ENCODE assay signal across 9 mouse cellular contexts in the genomic region with DNA sequence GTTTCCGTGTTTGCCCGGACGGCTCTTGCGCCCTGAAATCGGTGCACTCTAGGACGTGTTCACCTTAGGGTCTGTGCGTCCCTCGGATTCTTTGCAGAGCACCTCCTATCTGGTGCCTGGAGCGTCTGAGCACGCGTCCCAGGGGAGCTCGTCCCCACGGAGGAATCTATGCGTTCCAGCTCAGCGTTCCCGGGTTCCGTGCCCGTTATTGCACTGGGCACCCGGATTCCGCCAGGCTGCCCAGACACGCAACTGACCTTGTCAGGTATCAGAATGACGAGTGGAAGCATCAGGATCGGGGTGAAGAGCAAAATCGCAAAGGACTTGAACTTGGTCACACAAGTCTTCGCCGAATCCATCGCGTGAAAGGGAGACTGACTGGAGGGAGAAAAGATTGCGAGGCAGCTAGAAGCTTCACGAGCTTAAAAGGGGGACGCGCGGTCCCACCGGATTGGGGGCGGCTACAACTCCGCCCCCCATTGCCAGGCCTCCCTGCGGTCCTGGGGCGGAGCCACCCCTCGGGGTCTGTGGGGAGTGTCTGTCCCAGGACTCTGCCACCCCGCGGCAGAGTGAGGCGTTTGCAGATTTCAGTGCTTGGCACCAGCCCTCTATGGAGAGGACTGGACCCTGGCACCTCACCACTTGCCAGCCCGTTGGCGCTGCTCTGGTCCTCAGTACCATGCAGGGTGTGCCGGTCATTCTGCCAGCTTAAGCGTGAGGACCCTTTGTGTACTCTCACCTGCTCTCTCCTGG. TPM values are rescaled to one million over a fixed set of nuclear protein-coding genes. Genes with fewer than 3 reads are reported as not detected.
DNase-seq lines count a peak whose midpoint lies in the region; ATAC-seq lines count a peak whose summit lies in the region.
"Had no signal": no experiment of that assay in that cellular context is flagged by ENCODE, and none has a peak within 500 bp of the region (broad histone marks: within the 10 kb centered on the region; RNA-seq: fewer than 3 reads in every experiment).

No protein-coding gene starts in this region.

- H3K36me3 ChIP-seq in intestine, embryonic 16.5 days (ENCODE audit: control insufficient read depth, insufficient read depth, low read length), result no peaks in the 10 kb centered on the region

- intact Hi-C loops in left cerebral cortex, postnatal 36 days (cut with DNase I), result loop anchor here (5.0 kb wide), 2 partner anchors 39 to 56 kb away; no protein-coding TSS in a partner anchor

- no peaks in the 10 kb centered on the region for H3K9me3 ChIP-seq in intestine, embryonic 16.5 days (ENCODE audit: control insufficient read depth, low read length)

- peak; percentile 52 for DNase-seq in adrenal gland, postnatal 25 days
- peak; percentile 76 for DNase-seq in embryo, embryonic 10 days (ENCODE audit: low spot score)
- DNase-seq in gastrocnemius, postnatal 25 days, result peak; percentile 31
- DNase-seq in left cerebral cortex, postnatal 36 days (ENCODE audit: low spot score in 2 of 2), result peak; percentile 51 to 63
- DNase-seq in mesoderm, embryonic 11.5 days (ENCODE audit: low read depth, low spot score), result peak; percentile 77
- DNase-seq in right cerebral cortex, postnatal 36 days (ENCODE audit: low spot score in 2 of 2), result peak; percentile 37 to 53
- no peak for DNase-seq in urinary bladder, postnatal 4 days (ENCODE audit: low spot score in 2 of 2)

- peak overlapping the region; percentile 44 for H3K9ac ChIP-seq in intestine, embryonic 16.5 days (ENCODE audit: low read depth, low read length)

- H3K27ac ChIP-seq in intestine, embryonic 16.5 days (ENCODE audit: low read length), result no peak overlapping the region
- H3K27ac ChIP-seq: macrophage had no signal

- H3K27me3 ChIP-seq in intestine, embryonic 16.5 days (replicated peaks; ENCODE audit: control insufficient read depth, insufficient read depth, low read length), result peaks cover 27% of the 10 kb centered on the region

- ATAC-seq in intestine, embryonic 16.5 days, result peak; percentile 82

- peak overlapping the region; percentile 83 for H3K4me2 ChIP-seq in intestine, embryonic 16.5 days (ENCODE audit: low read depth, low read length)

- H3K4me3 ChIP-seq in intestine, embryonic 16.5 days (ENCODE audit: low read length), result peak overlapping the region; percentile 50

- H3K4me1 ChIP-seq in intestine, embryonic 16.5 days (ENCODE audit: control insufficient read depth, insufficient read depth, low read length), result peaks cover 7% of the 10 kb centered on the region; the same call in 1 of the 2 replicates

- under 1% methylated on average over 46 of the region's 46 CpGs for WGBS in intestine, embryonic 16.5 days

RNA-seq across cellular contexts. Expression of gene Slc13a5, which starts 0.6 kb away (rescaled TPM):
- total RNA-seq in adrenal gland, postnatal 25 days (2021), result 0.15 TPM in 1 of 2 replicates, not detected in the other
- under 1 TPM in 1 of 2 experiments, not detected in 1; 0.19 TPM for total RNA-seq in gastrocnemius, postnatal 25 days (2021)
- polyA plus RNA-seq in intestine, embryonic 16.5 days (2015; fragmentation: Nextera tagmentation; extraction: Ambion mirVana), result 0.11 and 0.16 TPM in 2 replicates
- 10 to 100 TPM; 14.2 to 21.9 TPM for total RNA-seq in left cerebral cortex, postnatal 36 days (2021)
- polyA plus RNA-seq: macrophage had no signal

RNA-seq across cellular contexts. Expression of gene Xaf1, which starts 35.0 kb away (rescaled TPM):
- 23.7 and 28.4 TPM in 2 replicates for total RNA-seq in adrenal gland, postnatal 25 days (2021)
- total RNA-seq in gastrocnemius, postnatal 25 days (2021), result 1 to 10 TPM; 4.6 TPM
- 4.8 and 5.4 TPM in 2 replicates for polyA plus RNA-seq in intestine, embryonic 16.5 days (2015; fragmentation: Nextera tagmentation; extraction: Ambion mirVana)
- total RNA-seq in left cerebral cortex, postnatal 36 days (2021), result 1 to 10 TPM; 6.2 to 6.6 TPM

RNA-seq across cellular contexts. Expression of gene Fbxo39, which starts 47.9 kb away (rescaled TPM):
- 0.18 TPM in 1 of 2 replicates, not detected in the other for total RNA-seq in adrenal gland, postnatal 25 days (2021)
- not detected for total RNA-seq in gastrocnemius, postnatal 25 days (2021)
- not detected in 2 replicates for polyA plus RNA-seq in intestine, embryonic 16.5 days (2015; fragmentation: Nextera tagmentation; extraction: Ambion mirVana)
- not detected for total RNA-seq in left cerebral cortex, postnatal 36 days (2021)
- polyA plus RNA-seq: macrophage had no signal

RNA-seq across cellular contexts. Expression of gene Med31, which starts 51.0 kb away (rescaled TPM):
- total RNA-seq in adrenal gland, postnatal 25 days (2021), result 13.3 and 15.7 TPM in 2 replicates
- total RNA-seq in gastrocnemius, postnatal 25 days (2021), result 1 to 10 TPM; 5.8 to 7.4 TPM
- 27.6 and 30.4 TPM in 2 replicates for polyA plus RNA-seq in intestine, embryonic 16.5 days (2015; fragmentation: Nextera tagmentation; extraction: Ambion mirVana)
- total RNA-seq in left cerebral cortex, postnatal 36 days (2021), result 10 to 100 TPM; 15.5 to 16.7 TPM

RNA-seq across cellular contexts. Expression of gene Txndc17, which starts 59.0 kb away (rescaled TPM):
- total RNA-seq in adrenal gland, postnatal 25 days (2021), result 70.6 and 78.6 TPM in 2 replicates
- total RNA-seq in gastrocnemius, postnatal 25 days (2021), result 10 to 100 TPM; 27.9 to 28.1 TPM
- polyA plus RNA-seq in intestine, embryonic 16.5 days (2015; fragmentation: Nextera tagmentation; extraction: Ambion mirVana), result 423 and 443 TPM in 2 replicates
- total RNA-seq in left cerebral cortex, postnatal 36 days (2021), result 10 to 100 TPM; 31.0 to 31.3 TPM

Comparison
In these comparisons a context has a peak if more than half of its experiments do, and no peak if none do; other contexts are left out.
1. DNase-seq: peak in adrenal gland, postnatal 25 days (single experiment), embryo, embryonic 10 days (single experiment), gastrocnemius, postnatal 25 days (single experiment), left cerebral cortex, postnatal 36 days (2 of 2), mesoderm, embryonic 11.5 days (single experiment) and right cerebral cortex, postnatal 36 days (2 of 2); none in urinary bladder, postnatal 4 days (0 of 2).
2. RNA of gene Slc13a5, which starts 0.6 kb away (total RNA-seq): 14.2 to 21.9 TPM in left cerebral cortex, postnatal 36 days; 0.19 TPM in gastrocnemius, postnatal 25 days and 0.15 TPM in adrenal gland, postnatal 25 days; every median in the first group is over 10 times any median in the second.